Mouse (Mus musculus): Measurements from ENCODE around the gene Zbtb46. TPM values are rescaled to one million over a fixed set of nuclear protein-coding genes. Genes with fewer than 3 reads are reported as not detected.

Zbtb46 gene
- polyA plus RNA-seq, 1 experiment from 2014 or later: 15.6 TPM

DNA sequence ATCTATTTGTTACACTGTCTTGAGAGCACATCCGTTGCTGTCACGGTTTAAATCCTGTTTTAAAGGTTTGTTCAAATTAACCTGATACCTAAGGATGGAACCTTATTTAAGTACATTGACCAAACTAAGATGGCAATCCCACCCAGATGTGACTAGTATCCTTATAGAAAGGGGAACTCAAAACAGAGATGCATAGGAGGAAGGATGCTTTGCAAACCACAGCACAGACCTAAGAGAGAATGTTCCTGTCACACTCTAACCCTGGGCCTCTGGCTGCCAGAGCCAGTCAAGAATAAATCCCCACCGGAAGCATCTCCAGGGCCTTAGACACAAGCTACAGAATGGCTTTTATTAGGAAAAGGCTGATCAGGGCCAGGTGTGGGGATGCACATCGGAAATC, 21.1 kb downstream of the Zbtb46 start:
- whole genome bisulfite sequencing: 83% methylated on average over 4 of the region's 4 CpGs
- no peak overlapping the region for H3K27ac ChIP-seq
- no peaks in the 10 kb centered on the region for H3K27me3 ChIP-seq (ENCODE audit: insufficient read depth, low read length)
- no peak overlapping the region for H3K9ac ChIP-seq (ENCODE audit: low read depth, low read length)
- no peaks in the 10 kb centered on the region for H3K9me3 ChIP-seq (replicated peaks; ENCODE audit: low read length)
- H3K4me3 ChIP-seq (replicated peaks; ENCODE audit: low read depth, low read length): no peak overlapping the region
- DNase-seq (ENCODE audit: low spot score) (no peak), ATAC-seq (replicated peaks; ENCODE audit: low FRiP score, low read depth) (no peak)
- no peaks in the 10 kb centered on the region for H3K36me3 ChIP-seq (ENCODE audit: insufficient read depth, low read length)
- H3K4me1 ChIP-seq (replicated peaks; ENCODE audit: insufficient read depth, low read length): no peaks in the 10 kb centered on the region
- TF ChIP-seq CTCF (IDR thresholded peaks at IDR 0.05; ENCODE audit: low read depth): no peak
- no peak overlapping the region for H3K4me2 ChIP-seq (ENCODE audit: low read length)

DNA sequence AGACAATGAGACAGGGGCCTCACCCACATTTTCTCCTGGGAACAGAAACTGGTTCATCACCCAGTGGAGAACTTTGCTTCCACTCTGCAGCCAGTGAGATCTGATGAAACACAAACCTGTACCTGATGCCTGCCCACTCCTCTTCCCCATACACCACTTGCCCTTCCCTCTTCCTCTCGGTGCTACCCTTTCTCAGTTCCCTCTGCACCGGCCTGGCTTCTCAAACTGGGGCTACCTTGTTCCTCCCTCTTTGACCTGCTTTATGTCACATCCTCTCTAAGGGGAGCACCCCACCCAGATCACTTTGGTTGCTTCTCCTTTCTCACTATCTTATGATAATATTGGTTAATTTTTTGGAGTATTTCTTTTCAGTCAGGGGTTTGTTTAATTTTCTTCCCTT, 23.0 kb downstream of the Zbtb46 start:
- DNase-seq (ENCODE audit: low spot score) (no peak), ATAC-seq (replicated peaks; ENCODE audit: low FRiP score, low read depth) (no peak)
- no peaks in the 10 kb centered on the region for H3K27me3 ChIP-seq (ENCODE audit: insufficient read depth, low read length)
- 79% methylated on average over 2 of the region's 2 CpGs for WGBS
- no peaks in the 10 kb centered on the region for H3K9me3 ChIP-seq (replicated peaks; ENCODE audit: low read length)
- no peaks in the 10 kb centered on the region for H3K36me3 ChIP-seq (ENCODE audit: insufficient read depth, low read length)
- H3K4me2 ChIP-seq (ENCODE audit: low read length): no peak overlapping the region
- no peak overlapping the region for H3K27ac ChIP-seq
- H3K4me1 ChIP-seq (replicated peaks; ENCODE audit: insufficient read depth, low read length): no peaks in the 10 kb centered on the region
- no peak overlapping the region for H3K9ac ChIP-seq (ENCODE audit: low read depth, low read length)
- H3K4me3 ChIP-seq (replicated peaks; ENCODE audit: low read depth, low read length): no peak overlapping the region
- no peak for TF ChIP-seq CTCF (IDR thresholded peaks at IDR 0.05; ENCODE audit: low read depth)

DNA sequence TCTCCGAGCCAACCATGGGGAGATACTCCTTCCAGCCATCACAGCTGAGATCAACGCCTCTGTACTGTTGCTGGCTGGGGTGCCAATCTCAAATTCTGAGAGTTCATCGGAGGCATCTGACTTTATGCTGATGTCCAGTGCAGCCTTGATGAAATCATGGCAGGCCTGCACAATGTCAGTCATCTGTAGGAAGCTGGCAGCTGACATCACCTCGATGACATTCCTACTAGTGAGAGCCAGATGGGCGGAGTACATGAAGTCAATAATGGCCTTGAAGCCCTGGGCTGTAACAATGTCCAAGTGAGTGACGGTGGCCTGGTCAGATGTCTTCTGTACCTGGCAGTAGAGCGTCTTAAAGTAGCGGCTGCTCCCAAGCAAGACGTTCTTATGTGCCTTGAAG, 35.4 kb downstream of the Zbtb46 start:
- Histone ChIP-seq H3K4me1 (replicated peaks; ENCODE audit: insufficient read depth, low read length) (no peaks in the 10 kb centered on the region), H3K4me3 (replicated peaks; ENCODE audit: low read depth, low read length) (no peak overlapping the region), H3K4me2 (ENCODE audit: low read length) (no peak overlapping the region), H3K9me3 (replicated peaks; ENCODE audit: low read length) (no peaks in the 10 kb centered on the region), H3K9ac (ENCODE audit: low read depth, low read length) (no peak overlapping the region), H3K27me3 (ENCODE audit: insufficient read depth, low read length) (no peaks in the 10 kb centered on the region), H3K36me3 (ENCODE audit: insufficient read depth, low read length) (peaks cover 17% of the 10 kb centered on the region), H3K27ac (no peak overlapping the region)
- ATAC-seq (replicated peaks; ENCODE audit: low FRiP score, low read depth) (no peak), DNase-seq (ENCODE audit: low spot score) (no peak)
- no peak for TF ChIP-seq CTCF (IDR thresholded peaks at IDR 0.05; ENCODE audit: low read depth)
- 87% methylated on average over 9 of the region's 9 CpGs for whole genome bisulfite sequencing

DNA sequence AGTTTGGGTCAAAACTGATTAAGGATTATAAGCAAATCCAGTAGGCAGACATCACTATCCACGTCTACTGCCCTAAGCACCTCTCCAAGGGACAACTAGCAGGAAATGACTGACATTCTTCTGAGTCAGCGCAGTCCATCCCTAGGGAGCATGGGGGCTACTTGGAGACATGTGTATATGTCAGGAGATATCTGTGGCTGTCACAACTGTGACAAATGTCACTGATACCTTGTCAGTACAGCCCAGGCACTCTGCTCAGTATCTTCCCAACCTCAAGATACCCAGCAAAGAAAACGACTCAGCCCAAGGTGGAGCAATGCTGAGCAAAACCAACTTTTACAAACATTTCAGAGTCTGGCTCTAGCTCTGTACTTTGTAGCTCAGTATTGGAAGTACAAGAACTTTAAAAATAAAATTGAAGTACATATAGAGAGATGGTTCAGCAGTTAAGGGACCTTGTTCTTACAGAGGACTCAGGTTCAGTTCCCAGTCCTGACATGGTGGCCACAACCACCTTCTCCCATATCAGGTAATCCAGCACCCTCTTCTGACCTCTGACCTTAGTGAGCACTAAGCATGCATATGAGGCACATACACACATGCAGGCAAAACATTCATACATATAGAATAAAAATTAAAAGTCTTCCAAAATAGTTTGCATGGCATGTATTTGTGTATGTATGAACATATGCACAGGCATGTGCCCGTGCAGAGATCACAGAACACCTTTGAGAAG, 38.2 kb downstream of the Zbtb46 start:
- no peak for ATAC-seq (replicated peaks; ENCODE audit: low FRiP score, low read depth)
- 70% methylated on average over 4 of the region's 4 CpGs for WGBS

DNA sequence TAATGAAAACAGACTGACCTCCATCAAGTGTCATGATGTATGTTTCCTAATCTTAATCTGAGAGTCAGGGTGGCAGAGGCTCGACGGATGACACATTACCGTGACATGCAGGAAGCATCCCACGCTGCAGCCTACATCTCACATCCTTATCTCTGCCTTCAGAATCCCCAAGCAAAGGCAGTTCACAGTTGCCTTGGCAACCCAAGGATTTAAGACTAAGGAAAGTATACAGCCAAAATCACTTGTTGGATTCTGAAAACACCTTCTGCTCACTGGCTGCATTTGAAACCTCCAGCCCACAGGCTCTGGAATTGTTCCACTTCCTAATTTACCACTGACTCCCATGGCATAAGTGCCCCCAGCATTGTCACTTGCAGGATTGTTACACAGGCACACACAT, 38.8 kb downstream of the Zbtb46 start:
- Histone ChIP-seq H3K27ac (no peak overlapping the region), H3K9ac (ENCODE audit: low read depth, low read length) (no peak overlapping the region), H3K4me2 (ENCODE audit: low read length) (no peak overlapping the region), H3K4me1 (replicated peaks; ENCODE audit: insufficient read depth, low read length) (no peaks in the 10 kb centered on the region), H3K9me3 (replicated peaks; ENCODE audit: low read length) (no peaks in the 10 kb centered on the region), H3K4me3 (replicated peaks; ENCODE audit: low read depth, low read length) (no peak overlapping the region), H3K36me3 (ENCODE audit: insufficient read depth, low read length) (peaks cover 17% of the 10 kb centered on the region), H3K27me3 (ENCODE audit: insufficient read depth, low read length) (no peaks in the 10 kb centered on the region)
- DNase-seq (ENCODE audit: low spot score) (no peak), ATAC-seq (replicated peaks; ENCODE audit: low FRiP score, low read depth) (no peak)
- 73% methylated on average over 4 of the region's 4 CpGs for WGBS
- no peak for TF ChIP-seq CTCF (IDR thresholded peaks at IDR 0.05; ENCODE audit: low read depth)

More for the DNA sequence above, 38.2 kb downstream of the Zbtb46 start:
- Histone ChIP-seq H3K9me3 (replicated peaks; ENCODE audit: low read length) (no peaks in the 10 kb centered on the region), H3K9ac (ENCODE audit: low read depth, low read length) (no peak overlapping the region), H3K4me1 (replicated peaks; ENCODE audit: insufficient read depth, low read length) (no peaks in the 10 kb centered on the region), H3K4me2 (ENCODE audit: low read length) (no peak overlapping the region), H3K36me3 (ENCODE audit: insufficient read depth, low read length) (peaks cover 17% of the 10 kb centered on the region), H3K4me3 (replicated peaks; ENCODE audit: low read depth, low read length) (no peak overlapping the region), H3K27ac (no peak overlapping the region), H3K27me3 (ENCODE audit: insufficient read depth, low read length) (no peaks in the 10 kb centered on the region)
- no peak for TF ChIP-seq CTCF (IDR thresholded peaks at IDR 0.05; ENCODE audit: low read depth)
- no peak for DNase-seq (ENCODE audit: low spot score)

DNA sequence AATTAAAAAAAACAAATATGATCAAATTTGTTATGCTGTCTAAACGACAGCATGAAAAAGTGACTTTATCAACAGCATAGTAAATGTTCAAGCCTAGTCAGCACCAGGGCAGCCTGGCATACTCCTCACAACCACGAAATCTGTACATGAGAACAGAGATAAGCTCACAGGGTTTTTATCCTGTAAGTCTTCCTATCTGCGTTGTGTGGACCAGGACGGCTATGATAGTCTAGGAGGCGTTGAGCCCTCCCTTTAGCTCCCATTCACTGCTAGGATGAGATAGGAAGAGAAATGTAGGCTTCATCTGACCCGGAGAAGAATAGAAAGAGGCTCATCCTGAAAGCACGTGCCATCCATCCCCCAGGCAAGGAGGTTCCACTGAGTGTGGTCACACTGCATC, 39.9 kb downstream of the Zbtb46 start:
- Histone ChIP-seq H3K9me3 (replicated peaks; ENCODE audit: low read length) (no peaks in the 10 kb centered on the region), H3K4me3 (replicated peaks; ENCODE audit: low read depth, low read length) (no peak overlapping the region), H3K36me3 (ENCODE audit: insufficient read depth, low read length) (peaks cover 17% of the 10 kb centered on the region), H3K27me3 (ENCODE audit: insufficient read depth, low read length) (no peaks in the 10 kb centered on the region), H3K27ac (no peak overlapping the region), H3K4me1 (replicated peaks; ENCODE audit: insufficient read depth, low read length) (no peaks in the 10 kb centered on the region), H3K4me2 (ENCODE audit: low read length) (no peak overlapping the region), H3K9ac (ENCODE audit: low read depth, low read length) (no peak overlapping the region)
- TF ChIP-seq CTCF (IDR thresholded peaks at IDR 0.05; ENCODE audit: low read depth): no peak
- 73% methylated on average over 7 of the region's 7 CpGs for WGBS
- ATAC-seq (replicated peaks; ENCODE audit: low FRiP score, low read depth) (no peak), DNase-seq (ENCODE audit: low spot score) (no peak)

DNA sequence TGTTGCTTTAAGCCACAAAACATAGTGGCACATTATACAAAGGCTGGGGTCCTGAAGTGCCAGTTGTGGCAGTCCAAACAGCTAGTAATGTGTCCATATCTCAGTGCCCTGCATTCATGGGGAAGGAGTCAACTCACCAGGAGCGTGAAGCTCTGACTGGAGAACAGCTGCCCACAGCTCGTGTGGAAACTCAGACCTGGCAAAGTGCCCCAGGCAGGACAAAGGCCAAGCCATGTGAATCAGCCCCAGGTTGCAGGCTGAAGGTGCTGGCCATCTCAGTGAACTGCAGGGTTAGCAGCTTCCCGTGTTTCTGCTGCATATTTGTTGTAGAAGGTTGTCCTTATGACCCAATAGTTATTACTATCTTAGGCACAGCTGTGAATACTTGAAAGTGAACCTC, 43.3 kb downstream of the Zbtb46 start:
- WGBS: 40% methylated on average over 3 of the region's 3 CpGs
- H3K9me3 ChIP-seq (replicated peaks; ENCODE audit: low read length): no peaks in the 10 kb centered on the region
- ATAC-seq (replicated peaks; ENCODE audit: low FRiP score, low read depth) (no peak), DNase-seq (ENCODE audit: low spot score) (no peak)
- no peak overlapping the region for H3K4me3 ChIP-seq (replicated peaks; ENCODE audit: low read depth, low read length)
- no peak overlapping the region for H3K27ac ChIP-seq
- no peak for TF ChIP-seq CTCF (IDR thresholded peaks at IDR 0.05; ENCODE audit: low read depth)
- H3K4me2 ChIP-seq (ENCODE audit: low read length): no peak overlapping the region
- H3K36me3 ChIP-seq (ENCODE audit: insufficient read depth, low read length): 0 out of 2 replicates have a peak, but pooled peaks cover 3% of the 10 kb centered on the region
- H3K4me1 ChIP-seq (replicated peaks; ENCODE audit: insufficient read depth, low read length): no peaks in the 10 kb centered on the region
- H3K9ac ChIP-seq (ENCODE audit: low read depth, low read length): no peak overlapping the region
- no peaks in the 10 kb centered on the region for H3K27me3 ChIP-seq (ENCODE audit: insufficient read depth, low read length)
